Mouse (Mus musculus) midbrain, embryonic 15.5 days (tissue): ENCODE measurements around the gene Strada. TPM values are rescaled to one million over a fixed set of nuclear protein-coding genes. Genes with fewer than 3 reads are reported as not detected.

Experiments
- ATAC-seq: fragments of 200-750 bp; cut with Nextera tagmentation; replicated peaks from 2 replicates; pipeline ENCODE4 v1.8.0; 2017; ENCODE audit warnings: moderate TSS enrichment
- H3K27ac ChIP-seq: fragments of 300-500 bp; sonication (generic); 2 replicates; pipeline ENCODE4 v1.5.1; 2015; ENCODE audit warnings: mild to moderate bottlenecking, inconsistent platforms
- H3K27me3 ChIP-seq: fragments of 300-500 bp; sonication (generic); replicated peaks from 2 replicates; pipeline ENCODE4 v1.6.1; 2015; ENCODE audit warnings: inconsistent platforms
- H3K36me3 ChIP-seq: fragments of 300-500 bp; sonication (generic); replicated peaks from 2 replicates; pipeline ENCODE4 v1.6.1; 2015; ENCODE audit warnings: inconsistent platforms
- H3K4me1 ChIP-seq: fragments of 300-500 bp; sonication (generic); 2 replicates; pipeline ENCODE4 v1.6.1; 2015; ENCODE audit warnings: inconsistent platforms
- H3K4me2 ChIP-seq: fragments of 300-500 bp; sonication (generic); 2 replicates; pipeline ENCODE4 v1.6.1; 2015; ENCODE audit warnings: inconsistent platforms, mild to moderate bottlenecking, moderate library complexity
- H3K4me3 ChIP-seq: fragments of 300-500 bp; sonication (generic); 2 replicates; pipeline ENCODE4 v1.5.1; 2015; ENCODE audit warnings: mild to moderate bottlenecking, inconsistent platforms
- H3K9ac ChIP-seq: fragments of 300-500 bp; sonication (generic); 2 replicates; pipeline ENCODE4 v1.6.1; 2015; ENCODE audit warnings: mild to moderate bottlenecking, inconsistent platforms
- H3K9me3 ChIP-seq: fragments of 300-500 bp; sonication (generic); 2 replicates; pipeline ENCODE4 v1.6.1; 2016; ENCODE audit warnings: inconsistent platforms
- WGBS: fragments of 180-500 bp; shearing (Covaris S2); methylation state at CpG from one replicate; pipeline ENCODE4 v1.1.7; 2015; ENCODE audit warnings: mixed read lengths; 5-methylcytosine and 5-hydroxymethylcytosine counted together
- polyA plus RNA-seq: library from polyadenylated mRNA; unstranded; fragments of >200 nt; fragmentation: Nextera tagmentation; extraction: Ambion mirVana; gene quantifications from 2 replicates; pipeline ENCODE4 v1.2.1, GENCODE M21; 2015

Strada gene
- polyA plus RNA-seq, 1 experiment from 2014 or later, result 28.1 TPM

DNA sequence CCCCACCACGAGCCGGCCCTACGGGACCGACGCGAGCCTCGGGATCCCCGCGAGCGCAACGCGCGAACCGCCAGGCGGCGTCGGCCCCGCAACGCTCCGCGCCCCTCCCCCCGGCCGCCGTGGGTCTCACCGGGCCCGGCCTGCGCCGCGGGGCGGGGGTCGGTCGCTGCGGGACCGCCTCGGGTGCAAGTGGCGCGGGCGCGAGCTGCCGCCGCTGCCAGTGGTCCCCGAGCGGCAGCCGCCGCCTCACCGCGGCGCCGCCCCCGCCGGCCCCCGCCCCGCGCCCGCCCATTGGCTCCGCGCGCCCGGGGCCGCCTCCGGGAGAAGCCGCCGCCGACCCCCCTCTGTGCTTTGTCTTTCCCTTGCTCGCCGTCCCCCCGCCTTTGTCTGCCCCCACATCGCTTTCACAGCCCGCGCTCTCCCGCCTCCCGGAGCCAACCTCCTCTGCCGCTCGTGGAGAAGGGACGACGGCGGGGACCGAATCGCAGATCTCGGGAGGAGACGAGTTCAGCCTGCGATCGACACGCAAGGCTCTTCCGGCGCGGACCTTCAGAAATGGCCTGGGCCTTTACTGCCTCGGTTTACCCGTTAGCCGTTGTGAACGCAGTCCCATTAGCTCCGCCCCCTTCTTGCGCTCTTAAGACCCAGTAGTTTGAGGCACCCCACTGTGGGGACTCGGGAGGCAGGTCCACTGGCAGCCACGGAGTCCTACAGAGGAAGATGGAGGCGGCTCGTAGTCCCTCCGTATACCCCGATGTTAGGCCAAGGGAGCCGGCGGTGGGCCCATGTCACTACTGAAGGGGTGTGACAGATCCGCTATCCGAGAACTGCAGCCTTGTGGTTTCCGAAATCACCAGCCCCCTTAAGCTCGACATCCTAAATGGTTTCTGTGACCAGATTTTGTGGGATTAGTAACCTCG lies 41.8 kb downstream of the Strada start:
- Histone ChIP-seq H3K9ac (peak overlapping the region; percentile 95), H3K4me1 (peaks cover 41% of the 10 kb centered on the region), H3K4me3 (peak overlapping the region; percentile 86), H3K27me3 (no peaks in the 10 kb centered on the region), H3K4me2 (peak overlapping the region; percentile 72), H3K36me3 (peaks cover 11% of the 10 kb centered on the region; the same call in 1 of the 2 replicates), H3K9me3 (no peaks in the 10 kb centered on the region), H3K27ac (peak overlapping the region; percentile 99)
- ATAC-seq, result peak; percentile 69
- WGBS, result under 1% methylated on average over 97 of the region's 106 CpGs

- peak overlapping the region; percentile 99 for H3K27ac ChIP-seq
- no peaks in the 10 kb centered on the region for H3K9me3 ChIP-seq
- H3K9ac ChIP-seq, result peak overlapping the region; percentile 95
- ATAC-seq, result peak; percentile 73
- H3K36me3 ChIP-seq, result peaks cover 15% of the 10 kb centered on the region; the same call in 1 of the 2 replicates
- WGBS, result 1% methylated on average over 25 of the region's 25 CpGs
- no peaks in the 10 kb centered on the region for H3K27me3 ChIP-seq
- peak overlapping the region; percentile 86 for H3K4me3 ChIP-seq
- H3K4me2 ChIP-seq, result peak overlapping the region; percentile 72
- peaks cover 41% of the 10 kb centered on the region for H3K4me1 ChIP-seq
These were observed 42.6 kb downstream of the Strada start for GRCm38 (mm10) chr11:106159216-106159920.

- peak; percentile 22; the same call in 1 of the 2 replicates for ATAC-seq
These were observed 43.1 kb downstream of the Strada start for GRCm38 (mm10) chr11:106158930-106159215.

DNA sequence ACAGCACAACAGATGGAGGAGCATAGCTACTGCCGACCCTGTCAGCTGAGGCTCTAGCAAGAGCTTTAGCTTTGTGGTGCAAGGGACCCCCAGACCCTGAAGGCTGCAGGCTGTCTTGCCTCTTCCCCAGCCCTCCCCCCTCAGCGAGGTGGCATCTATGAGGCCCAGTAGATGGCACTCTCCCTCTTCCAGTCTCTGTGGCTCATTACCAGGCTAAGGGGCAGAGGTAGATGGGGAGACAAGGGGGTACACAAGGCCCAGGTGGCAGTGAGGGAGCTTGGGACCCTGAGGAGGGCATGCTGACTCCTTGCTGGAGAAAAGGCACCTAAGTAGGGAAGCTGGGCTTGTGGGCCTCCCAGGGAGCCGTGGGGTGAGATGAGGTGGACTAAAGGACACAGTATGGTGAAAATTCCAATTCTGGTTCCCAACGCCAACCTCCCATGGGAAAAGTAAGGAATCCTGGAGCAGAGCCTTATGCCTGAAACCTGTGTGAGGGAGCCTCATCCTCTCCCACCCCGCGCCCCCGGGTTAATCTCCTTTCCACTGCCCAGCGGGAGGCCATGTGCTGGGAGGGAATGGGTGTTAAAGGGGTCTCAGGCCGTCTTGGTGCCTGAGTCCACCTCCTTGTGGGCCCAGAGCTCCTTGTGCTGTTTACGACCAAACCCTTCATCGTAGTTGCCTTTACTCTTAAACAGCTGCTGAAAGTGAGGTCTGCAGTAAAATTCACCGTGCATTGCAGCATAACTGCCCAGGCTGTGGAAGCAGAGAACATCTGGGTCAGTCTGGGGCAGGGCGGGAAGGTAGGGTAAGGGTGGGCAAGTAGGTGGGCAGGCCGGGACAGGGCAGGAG lies 43.7 kb downstream of the Strada start:
- Histone ChIP-seq H3K27me3 (no peaks in the 10 kb centered on the region), H3K9ac (peak overlapping the region; percentile 95), H3K27ac (peak overlapping the region; percentile 99; the same call in 1 of the 2 replicates), H3K9me3 (no peaks in the 10 kb centered on the region), H3K4me3 (peak overlapping the region; percentile 86), H3K36me3 (peaks cover 12% of the 10 kb centered on the region; the same call in 1 of the 2 replicates), H3K4me2 (peak overlapping the region; percentile 72), H3K4me1 (peaks cover 41% of the 10 kb centered on the region)
- no peak for ATAC-seq
- WGBS, result 56% methylated on average over 14 of the region's 14 CpGs

More at GRCm38 (mm10) chr11:106158930-106159215, 43.1 kb downstream of the Strada start:
- Histone ChIP-seq H3K4me1 (peaks cover 41% of the 10 kb centered on the region), H3K36me3 (peaks cover 15% of the 10 kb centered on the region; the same call in 1 of the 2 replicates), H3K9me3 (no peaks in the 10 kb centered on the region), H3K4me3 (peak overlapping the region; percentile 86), H3K27me3 (no peaks in the 10 kb centered on the region), H3K27ac (peak overlapping the region; percentile 99), H3K9ac (peak overlapping the region; percentile 95), H3K4me2 (peak overlapping the region; percentile 72)
- 35% methylated on average over 9 of the region's 9 CpGs for WGBS

GRCm38 (mm10) chr11:106157154-106157553 lies 44.8 kb downstream of the Strada start:
- Histone ChIP-seq H3K4me3 (no peak overlapping the region), H3K27ac (no peak overlapping the region), H3K9me3 (no peaks in the 10 kb centered on the region), H3K27me3 (no peaks in the 10 kb centered on the region), H3K4me1 (peaks cover 41% of the 10 kb centered on the region), H3K4me2 (no peak overlapping the region), H3K9ac (no peak overlapping the region), H3K36me3 (peaks cover 17% of the 10 kb centered on the region; the same call in 1 of the 2 replicates)
- WGBS, result 90% methylated on average over 7 of the region's 7 CpGs
- ATAC-seq, result no peak

GRCm38 (mm10) chr11:106156257-106156656 lies 45.7 kb downstream of the Strada start:
- 81% methylated on average over 1 of the region's 1 CpGs for WGBS
- H3K27me3 ChIP-seq, result no peaks in the 10 kb centered on the region
- H3K9ac ChIP-seq, result no peak overlapping the region
- peaks cover 35% of the 10 kb centered on the region for H3K4me1 ChIP-seq
- H3K27ac ChIP-seq, result no peak overlapping the region; the same call in 1 of the 2 replicates
- no peak overlapping the region for H3K4me2 ChIP-seq
- ATAC-seq, result no peak
- no peaks in the 10 kb centered on the region for H3K9me3 ChIP-seq
- no peak overlapping the region for H3K4me3 ChIP-seq
- peaks cover 21% of the 10 kb centered on the region; the same call in 1 of the 2 replicates for H3K36me3 ChIP-seq

DNA sequence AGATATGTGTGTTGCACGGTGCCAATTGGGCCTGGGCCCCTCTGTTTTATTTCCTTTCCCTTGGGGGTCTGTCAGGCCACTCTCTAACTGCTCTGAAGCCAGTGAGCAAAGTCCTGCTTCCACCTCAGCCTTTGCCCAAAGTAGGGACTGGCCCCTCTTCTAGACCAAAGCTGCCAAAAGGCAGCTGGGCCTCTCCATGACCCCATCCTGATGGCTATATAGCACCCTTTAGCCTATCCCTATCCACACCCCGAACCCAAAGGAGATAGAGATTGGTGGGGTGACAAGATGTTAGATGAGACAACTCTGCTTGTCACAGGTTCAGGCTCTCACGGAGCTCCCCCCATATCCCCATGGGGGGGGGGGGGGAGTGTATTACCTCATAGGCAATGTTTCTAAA lies 46.2 kb downstream of the Strada start:
- H3K36me3 ChIP-seq, result peaks cover 24% of the 10 kb centered on the region
- ATAC-seq, result no peak
- H3K27me3 ChIP-seq, result no peaks in the 10 kb centered on the region
- 0 out of 2 replicates have a peak overlapping the region, but pooled peaks have one; percentile 1 for H3K27ac ChIP-seq
- H3K4me2 ChIP-seq, result no peak overlapping the region
- WGBS, result 77% methylated on average over 3 of the region's 3 CpGs
- no peaks in the 10 kb centered on the region for H3K9me3 ChIP-seq
- no peak overlapping the region for H3K9ac ChIP-seq
- no peak overlapping the region for H3K4me3 ChIP-seq
- H3K4me1 ChIP-seq, result peaks cover 30% of the 10 kb centered on the region

- WGBS, result 75% methylated on average over 2 of the region's 2 CpGs
- H3K4me3 ChIP-seq, result no peak overlapping the region
- no peaks in the 10 kb centered on the region for H3K9me3 ChIP-seq
- no peak overlapping the region for H3K9ac ChIP-seq
- H3K4me1 ChIP-seq, result peaks cover 27% of the 10 kb centered on the region
- no peaks in the 10 kb centered on the region for H3K27me3 ChIP-seq
- no peak overlapping the region for H3K4me2 ChIP-seq
- peaks cover 33% of the 10 kb centered on the region for H3K36me3 ChIP-seq
- no peak for ATAC-seq
- H3K27ac ChIP-seq, result 0 out of 2 replicates have a peak overlapping the region, but pooled peaks have one; percentile 12
These were observed 47.2 kb downstream of the Strada start for GRCm38 (mm10) chr11:106154770-106155169.

- Histone ChIP-seq H3K9ac (no peak overlapping the region), H3K4me1 (peaks cover 20% of the 10 kb centered on the region), H3K9me3 (no peaks in the 10 kb centered on the region), H3K4me3 (no peak overlapping the region), H3K27me3 (no peaks in the 10 kb centered on the region), H3K27ac (no peak overlapping the region), H3K36me3 (peaks cover 36% of the 10 kb centered on the region), H3K4me2 (no peak overlapping the region)
- no peak for ATAC-seq
- 66% methylated on average over 5 of the region's 5 CpGs for WGBS
These were observed 47.9 kb downstream of the Strada start for GRCm38 (mm10) chr11:106154091-106154490.

GRCm38 (mm10) chr11:106152132-106152531 lies 49.8 kb downstream of the Strada start:
- H3K9me3 ChIP-seq, result no peaks in the 10 kb centered on the region
- peaks cover 41% of the 10 kb centered on the region for H3K36me3 ChIP-seq
- H3K4me3 ChIP-seq, result no peak overlapping the region
- no peak overlapping the region for H3K9ac ChIP-seq
- peaks cover 5% of the 10 kb centered on the region; the same call in 1 of the 2 replicates for H3K4me1 ChIP-seq
- H3K4me2 ChIP-seq, result no peak overlapping the region
- H3K27ac ChIP-seq, result no peak overlapping the region
- 84% methylated on average over 8 of the region's 8 CpGs for WGBS
- H3K27me3 ChIP-seq, result no peaks in the 10 kb centered on the region
- ATAC-seq, result no peak

- H3K4me1 ChIP-seq, result peaks cover 4% of the 10 kb centered on the region; the same call in 1 of the 2 replicates
- no peaks in the 10 kb centered on the region for H3K9me3 ChIP-seq
- peaks cover 41% of the 10 kb centered on the region for H3K36me3 ChIP-seq
- no peak overlapping the region for H3K9ac ChIP-seq
- H3K4me3 ChIP-seq, result no peak overlapping the region
- no peaks in the 10 kb centered on the region for H3K27me3 ChIP-seq
- H3K27ac ChIP-seq, result no peak overlapping the region
- 91% methylated on average over 3 of the region's 3 CpGs for WGBS
- H3K4me2 ChIP-seq, result no peak overlapping the region
- ATAC-seq, result no peak
These were observed 50.7 kb downstream of the Strada start for GRCm38 (mm10) chr11:106151219-106151618.
